Mouse (Mus musculus): Measurements from ENCODE around the gene Dcbld2.

Dcbld2 gene

DNA sequence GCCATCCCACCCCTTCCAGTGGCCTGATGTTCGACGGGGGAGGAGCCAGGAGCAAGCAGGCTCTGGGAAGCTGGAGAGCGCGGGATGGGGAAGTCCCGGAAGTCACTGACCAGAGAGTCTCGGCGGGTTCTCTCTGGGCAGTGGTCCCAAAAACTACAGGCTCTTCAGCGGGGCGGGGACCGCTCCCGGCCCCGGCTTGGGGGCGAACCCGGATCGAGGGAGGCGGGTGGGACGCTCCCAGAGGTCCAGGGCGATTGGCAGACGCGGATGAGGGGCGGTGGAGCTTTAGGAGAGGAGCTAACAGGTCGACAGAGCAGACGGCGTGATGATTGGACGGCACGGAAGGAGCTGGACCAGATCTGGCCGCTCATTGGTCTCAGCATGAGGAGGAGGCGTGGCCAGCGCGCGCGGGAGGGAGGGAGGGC is at the start of gene Dcbld2:
Dcbld2 (plus strand) TSS at position 382 of the 425 bp plus-strand sequence.
- H3K36me3 ChIP-seq (ENCODE audit: control insufficient read depth, insufficient read depth, low read length, poor library complexity, severe bottlenecking): no peaks in the 10 kb centered on the region
- DNase-seq (ENCODE audit: low read depth, low spot score): peak; percentile 93

DNA sequence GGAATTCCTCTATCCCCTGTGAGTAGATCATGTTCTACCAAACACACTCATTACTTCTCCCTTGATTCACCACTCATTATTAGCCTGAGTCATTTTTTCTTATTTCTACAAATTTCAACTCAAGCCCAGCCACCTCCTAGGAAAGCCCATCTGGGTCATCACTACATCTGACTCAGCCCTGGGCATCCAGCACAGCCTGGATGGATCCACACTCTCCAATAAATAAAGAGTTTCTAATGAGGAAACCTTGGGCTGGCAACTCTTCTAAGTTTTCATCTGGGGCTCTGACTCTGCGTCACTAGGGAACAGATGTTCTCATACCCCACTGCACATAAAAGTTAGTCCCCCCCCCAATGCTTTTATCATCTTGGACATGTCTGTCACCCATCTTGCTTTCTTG is 31.1 kb upstream of the Dcbld2 start:
- DNase-seq (ENCODE audit: low read depth, low spot score): no peak

More for the DNA sequence above, at the start of gene Dcbld2:
- H3K27me3 ChIP-seq (ENCODE audit: control insufficient read depth, insufficient read depth, low read length, poor library complexity, severe bottlenecking): peaks cover 3% of the 10 kb centered on the region; the same call in 1 of the 2 replicates

DNA sequence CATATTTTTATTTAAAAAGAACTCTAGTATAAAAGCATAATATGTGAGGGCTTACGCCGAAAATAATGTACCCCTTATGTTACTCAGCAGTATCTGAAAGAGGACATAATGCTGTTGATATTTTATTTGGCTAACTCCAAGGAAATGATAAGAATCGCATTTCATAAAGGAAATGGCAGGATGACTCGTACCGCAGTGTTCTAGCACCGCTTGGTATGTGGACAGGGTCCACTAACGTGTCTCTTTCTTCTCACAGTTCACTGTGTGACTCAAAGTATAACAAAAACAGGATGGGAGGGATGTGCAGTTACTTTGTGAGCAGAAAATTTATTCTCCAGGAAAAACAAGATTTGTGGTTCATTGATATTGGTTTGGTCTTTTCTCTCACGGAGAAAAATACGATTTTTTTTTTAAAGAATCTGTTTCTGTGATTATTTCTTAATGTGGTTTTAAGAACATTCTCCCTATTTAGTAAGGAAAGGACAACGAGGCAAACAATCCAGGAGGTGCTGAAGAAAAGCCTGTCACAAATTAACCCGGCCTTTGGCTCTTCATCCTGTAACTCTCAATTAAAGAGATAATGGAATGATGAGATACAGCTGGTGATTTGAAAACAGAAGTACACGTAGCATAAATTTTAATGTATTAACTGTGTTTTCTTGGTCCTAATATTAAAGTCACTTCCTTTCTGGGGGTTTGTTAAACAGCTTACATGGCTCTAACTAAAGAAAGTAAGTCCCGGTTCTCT is 30.3 kb upstream of the Dcbld2 start:
- no peak for DNase-seq (ENCODE audit: low read depth, low spot score)
- H3K27me3 ChIP-seq (ENCODE audit: control insufficient read depth, insufficient read depth, low read length, poor library complexity, severe bottlenecking): no peaks in the 10 kb centered on the region
- H3K36me3 ChIP-seq (ENCODE audit: control insufficient read depth, insufficient read depth, low read length, poor library complexity, severe bottlenecking): no peaks in the 10 kb centered on the region

More for the DNA sequence above, 31.1 kb upstream of the Dcbld2 start:
- Histone ChIP-seq H3K27me3 (ENCODE audit: control insufficient read depth, insufficient read depth, low read length, poor library complexity, severe bottlenecking) (no peaks in the 10 kb centered on the region), H3K36me3 (ENCODE audit: control insufficient read depth, insufficient read depth, low read length, poor library complexity, severe bottlenecking) (no peaks in the 10 kb centered on the region)

DNA sequence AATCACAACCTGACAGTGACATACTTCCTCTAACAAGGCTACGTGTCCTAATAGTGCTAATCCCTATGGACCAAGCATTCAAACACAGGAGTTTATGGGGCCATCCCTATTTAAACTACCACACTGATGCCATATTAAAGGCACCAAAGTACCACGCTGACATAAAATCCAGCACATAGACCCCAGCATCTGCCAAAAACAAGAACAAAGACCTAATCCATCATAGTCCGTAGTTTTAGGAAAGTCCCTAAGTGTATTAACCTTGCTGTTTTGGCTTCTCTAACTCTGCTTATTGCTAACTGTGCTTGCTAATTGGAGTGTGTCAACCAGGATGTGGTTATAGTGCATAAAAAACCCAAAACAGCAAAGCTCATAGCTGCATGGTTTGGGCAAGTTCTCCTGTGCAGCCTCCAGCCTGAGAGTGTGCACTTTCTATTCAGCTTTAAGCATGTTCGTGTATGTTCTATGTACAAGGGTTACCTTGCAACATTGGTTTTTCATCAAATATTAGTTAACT is 21.9 kb upstream of the Dcbld2 start:
- DNase-seq (ENCODE audit: low read depth, low spot score): no peak
- H3K27me3 ChIP-seq (ENCODE audit: control insufficient read depth, insufficient read depth, low read length, poor library complexity, severe bottlenecking): no peaks in the 10 kb centered on the region
- no peaks in the 10 kb centered on the region for H3K36me3 ChIP-seq (ENCODE audit: control insufficient read depth, insufficient read depth, low read length, poor library complexity, severe bottlenecking)

DNA sequence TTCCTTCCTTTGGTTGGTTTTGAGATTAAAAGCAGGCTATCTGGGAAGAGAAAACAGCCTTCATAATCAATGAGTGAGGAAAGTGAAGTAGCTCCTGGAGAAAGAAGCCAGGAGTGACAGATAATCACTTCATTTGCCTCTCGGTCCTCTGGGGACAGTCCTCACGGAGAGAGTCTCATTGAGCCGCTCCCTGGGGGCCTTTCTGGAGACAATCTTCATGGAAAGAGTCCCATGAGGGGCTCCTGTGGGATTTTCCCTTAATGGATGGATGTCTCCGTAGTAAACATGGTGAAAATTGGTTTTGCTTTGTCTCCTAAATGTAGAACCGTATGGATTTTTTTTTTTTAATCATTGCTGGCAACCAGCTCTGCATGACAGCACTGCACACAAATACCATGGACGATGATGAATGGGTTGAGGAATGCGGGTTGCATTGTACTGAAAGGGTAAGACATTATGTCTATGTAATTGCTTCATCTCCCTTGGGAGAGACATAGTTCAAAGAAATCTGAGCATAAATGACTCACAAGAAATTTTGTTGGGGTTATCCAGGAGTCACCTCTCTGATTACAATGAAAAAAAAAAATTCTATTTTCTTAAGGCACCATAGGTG is 19.0 kb upstream of the Dcbld2 start:
- no peaks in the 10 kb centered on the region for H3K36me3 ChIP-seq (ENCODE audit: control insufficient read depth, insufficient read depth, low read length, poor library complexity, severe bottlenecking)
- no peak for DNase-seq (ENCODE audit: low read depth, low spot score)
- H3K27me3 ChIP-seq (ENCODE audit: control insufficient read depth, insufficient read depth, low read length, poor library complexity, severe bottlenecking): no peaks in the 10 kb centered on the region

DNA sequence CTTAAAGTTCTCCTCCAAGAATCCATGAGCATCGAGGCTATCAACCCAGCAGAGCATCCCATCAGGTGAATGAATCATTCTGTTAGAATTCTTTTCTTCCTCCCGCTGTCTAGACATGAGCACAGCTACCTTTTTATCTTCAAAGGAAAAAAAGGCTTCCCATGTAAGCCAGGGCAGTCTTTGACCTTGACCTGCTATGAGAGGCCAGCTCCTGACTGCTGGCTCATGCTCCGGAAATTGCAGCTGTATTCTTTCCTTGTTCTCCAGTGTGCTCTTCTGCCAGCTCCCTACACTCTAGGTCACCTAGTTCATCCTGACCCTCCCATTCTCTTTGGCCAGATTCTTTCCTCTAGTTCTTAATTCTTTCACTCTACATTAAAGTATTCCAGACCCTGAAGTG is 15.2 kb upstream of the Dcbld2 start:
- Histone ChIP-seq H3K36me3 (ENCODE audit: control insufficient read depth, insufficient read depth, low read length, poor library complexity, severe bottlenecking) (no peaks in the 10 kb centered on the region), H3K27me3 (ENCODE audit: control insufficient read depth, insufficient read depth, low read length, poor library complexity, severe bottlenecking) (no peaks in the 10 kb centered on the region)
- no peak for DNase-seq (ENCODE audit: low read depth, low spot score)

DNA sequence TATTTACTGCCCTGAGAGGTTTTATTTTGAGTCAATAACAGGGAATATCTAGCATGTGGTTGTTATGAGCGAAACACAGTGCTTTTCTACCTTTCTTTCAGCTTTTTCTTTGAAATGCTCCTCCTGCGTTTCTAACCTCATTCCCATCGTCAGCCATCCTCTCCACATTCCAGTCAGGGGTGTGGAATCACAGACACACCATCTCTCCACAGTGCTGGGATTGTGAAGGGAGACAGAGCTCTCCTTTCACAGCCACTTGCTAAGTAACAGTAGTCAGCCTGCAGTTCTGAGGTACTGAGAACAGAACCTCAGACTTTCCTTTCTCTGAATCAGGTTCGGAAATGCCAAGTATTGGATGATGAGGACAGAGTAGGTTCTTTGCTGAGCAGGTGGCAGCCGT is 14.1 kb upstream of the Dcbld2 start:
- no peaks in the 10 kb centered on the region for H3K36me3 ChIP-seq (ENCODE audit: control insufficient read depth, insufficient read depth, low read length, poor library complexity, severe bottlenecking)
- no peak for DNase-seq (ENCODE audit: low read depth, low spot score)
- no peaks in the 10 kb centered on the region for H3K27me3 ChIP-seq (ENCODE audit: control insufficient read depth, insufficient read depth, low read length, poor library complexity, severe bottlenecking)

DNA sequence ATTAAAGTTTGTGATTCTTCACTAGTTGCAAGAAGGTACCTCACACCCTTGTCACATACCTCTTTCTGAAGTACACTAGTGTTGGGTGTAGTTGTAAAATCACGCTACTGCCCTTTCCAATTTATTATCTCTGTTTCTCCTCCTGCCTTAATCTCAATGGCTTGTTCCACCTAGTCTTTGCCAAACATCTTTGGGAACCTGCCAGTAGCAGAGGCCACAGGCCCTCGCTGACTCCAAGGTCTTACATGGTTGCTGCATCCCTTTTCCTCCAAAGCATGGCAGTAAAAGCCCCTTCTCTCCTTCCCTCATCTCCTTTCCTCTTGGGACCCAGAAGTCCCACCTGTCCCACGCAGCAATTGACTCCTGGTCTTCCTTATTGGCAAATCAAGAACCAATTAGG is 9.6 kb upstream of the Dcbld2 start:
- Histone ChIP-seq H3K27me3 (ENCODE audit: control insufficient read depth, insufficient read depth, low read length, poor library complexity, severe bottlenecking) (no peaks in the 10 kb centered on the region), H3K36me3 (ENCODE audit: control insufficient read depth, insufficient read depth, low read length, poor library complexity, severe bottlenecking) (no peaks in the 10 kb centered on the region)
- DNase-seq (ENCODE audit: low read depth, low spot score): no peak

DNA sequence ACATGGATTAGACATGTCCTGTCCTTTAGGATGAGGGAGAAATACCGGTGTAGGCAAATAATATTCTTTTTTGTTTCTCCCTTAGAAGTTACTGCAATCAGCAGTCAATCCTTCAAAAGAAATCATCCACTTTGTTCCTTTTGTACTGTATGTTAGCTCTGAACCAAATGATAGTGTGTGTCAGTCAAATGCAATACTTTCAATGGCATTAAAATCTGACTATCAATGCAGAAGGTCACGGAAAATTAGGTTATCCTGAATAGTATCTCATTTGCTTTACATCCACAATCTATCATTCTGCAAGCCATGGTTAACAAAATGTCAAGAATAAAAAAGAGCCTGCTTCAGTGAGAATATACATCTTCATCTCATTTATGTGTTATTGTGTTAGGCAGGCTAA is 7.2 kb upstream of the Dcbld2 start:
- H3K27me3 ChIP-seq (ENCODE audit: control insufficient read depth, insufficient read depth, low read length, poor library complexity, severe bottlenecking): no peaks in the 10 kb centered on the region
- DNase-seq (ENCODE audit: low read depth, low spot score): no peak
- no peaks in the 10 kb centered on the region for H3K36me3 ChIP-seq (ENCODE audit: control insufficient read depth, insufficient read depth, low read length, poor library complexity, severe bottlenecking)

DNA sequence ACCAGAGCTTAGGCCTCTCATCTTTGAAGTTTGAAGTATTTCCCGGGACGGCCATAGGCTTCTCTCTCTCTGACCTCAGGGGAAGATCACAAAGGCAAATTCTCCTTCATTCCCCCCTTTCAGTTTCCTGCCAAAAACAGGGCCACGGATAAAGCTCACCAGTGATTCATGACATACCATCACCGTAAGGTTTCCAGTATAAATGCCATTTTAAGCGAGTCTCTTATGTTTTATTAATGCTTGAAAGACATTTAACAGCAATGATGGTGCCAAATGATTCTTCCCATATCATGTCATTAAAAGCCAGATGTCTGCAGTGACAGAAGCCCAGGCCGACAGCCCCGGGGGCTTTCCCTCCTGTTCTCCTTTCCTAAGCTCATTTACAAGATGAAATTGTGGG is 3.6 kb upstream of the Dcbld2 start:
- no peaks in the 10 kb centered on the region for H3K36me3 ChIP-seq (ENCODE audit: control insufficient read depth, insufficient read depth, low read length, poor library complexity, severe bottlenecking)
- 0 out of 2 replicates have a peak, but pooled peaks cover 3% of the 10 kb centered on the region for H3K27me3 ChIP-seq (ENCODE audit: control insufficient read depth, insufficient read depth, low read length, poor library complexity, severe bottlenecking)

DNA sequence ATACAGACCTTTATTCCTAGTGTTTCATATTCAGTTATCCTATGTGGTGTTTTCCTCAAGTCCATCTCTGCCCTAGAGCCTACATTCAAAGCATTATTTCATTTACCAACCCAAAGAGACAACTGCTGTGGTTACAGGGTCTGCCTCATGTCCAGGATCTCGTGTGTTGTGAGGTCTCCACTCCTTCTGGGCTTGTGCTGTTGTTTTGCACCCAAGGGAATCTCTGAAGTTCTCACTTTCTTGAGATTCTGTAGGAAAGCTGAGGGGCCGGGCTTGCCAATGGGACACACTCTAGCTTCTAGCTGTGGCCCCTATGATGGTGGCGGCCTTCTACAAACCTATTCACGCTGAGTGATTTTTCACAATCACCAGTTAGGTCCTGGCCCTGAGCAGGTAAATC is 3.0 kb upstream of the Dcbld2 start:
- DNase-seq (ENCODE audit: low read depth, low spot score): no peak
- Histone ChIP-seq H3K27me3 (ENCODE audit: control insufficient read depth, insufficient read depth, low read length, poor library complexity, severe bottlenecking) (0 out of 2 replicates have a peak, but pooled peaks cover 3% of the 10 kb centered on the region), H3K36me3 (ENCODE audit: control insufficient read depth, insufficient read depth, low read length, poor library complexity, severe bottlenecking) (no peaks in the 10 kb centered on the region)

More for the DNA sequence above, 3.6 kb upstream of the Dcbld2 start:
- DNase-seq (ENCODE audit: low read depth, low spot score): no peak

DNA sequence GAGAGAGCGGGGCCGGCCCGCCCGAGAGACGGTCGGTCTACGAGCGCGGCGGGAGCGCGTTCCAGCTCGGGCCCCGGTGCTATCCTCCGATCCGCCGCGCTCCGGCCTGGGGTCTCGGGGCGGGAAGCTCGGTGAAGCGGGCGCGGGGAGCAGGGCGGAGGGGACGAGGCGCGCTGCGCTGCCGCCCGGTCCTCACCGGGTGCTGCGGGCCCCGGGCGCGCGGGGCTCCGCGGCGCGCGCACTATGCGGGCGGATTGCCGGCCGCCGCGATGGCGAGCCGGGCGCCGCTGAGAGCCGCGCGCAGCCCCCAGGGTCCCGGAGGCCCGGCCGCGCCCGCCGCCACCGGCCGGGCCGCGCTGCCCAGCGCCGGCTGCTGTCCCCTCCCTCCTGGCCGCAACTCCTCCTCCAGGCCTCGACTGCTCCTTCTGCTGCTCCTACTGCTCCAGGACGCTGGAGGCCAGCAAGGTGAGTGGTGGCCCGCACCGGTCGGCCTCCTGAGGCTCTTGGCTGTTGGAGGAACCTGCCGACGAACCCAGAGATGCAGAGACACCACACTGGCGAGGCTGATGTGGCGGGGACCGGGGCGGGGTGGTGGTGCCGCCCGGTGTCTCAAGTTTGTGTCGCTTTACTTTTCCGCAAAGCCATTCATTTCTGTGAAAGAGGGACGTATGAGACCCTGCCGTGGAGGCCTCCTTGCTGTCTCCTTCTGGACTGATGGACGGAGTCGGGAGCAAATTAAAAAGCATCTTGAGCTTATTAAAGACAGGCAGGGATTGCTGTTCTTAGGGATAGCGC is 441 bp downstream of the Dcbld2 start:
- peak; percentile 29 for DNase-seq (ENCODE audit: low read depth, low spot score)
- Histone ChIP-seq H3K36me3 (ENCODE audit: control insufficient read depth, insufficient read depth, low read length, poor library complexity, severe bottlenecking) (no peaks in the 10 kb centered on the region), H3K27me3 (ENCODE audit: control insufficient read depth, insufficient read depth, low read length, poor library complexity, severe bottlenecking) (peaks cover 3% of the 10 kb centered on the region; the same call in 1 of the 2 replicates)

DNA sequence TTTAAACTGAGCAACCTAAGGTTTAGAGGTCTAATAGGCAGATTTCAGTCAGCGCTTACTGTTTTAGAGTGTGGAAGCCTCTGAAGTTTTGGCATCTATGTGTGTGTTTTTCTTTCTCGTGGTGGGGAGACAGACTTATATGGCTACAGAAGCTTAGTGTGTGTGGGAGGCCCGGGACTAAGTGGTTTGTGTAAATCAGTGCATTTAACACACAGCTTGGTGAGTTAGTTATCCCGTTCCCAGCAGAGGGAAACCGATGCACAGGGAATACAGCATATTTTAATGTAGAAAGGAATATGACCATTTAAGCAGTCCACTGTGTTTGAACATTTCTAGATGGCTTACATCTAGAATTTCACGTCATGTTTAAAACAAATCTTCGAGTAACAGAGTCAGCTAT is 1.6 kb downstream of the Dcbld2 start:
- no peak for DNase-seq (ENCODE audit: low read depth, low spot score)

DNA sequence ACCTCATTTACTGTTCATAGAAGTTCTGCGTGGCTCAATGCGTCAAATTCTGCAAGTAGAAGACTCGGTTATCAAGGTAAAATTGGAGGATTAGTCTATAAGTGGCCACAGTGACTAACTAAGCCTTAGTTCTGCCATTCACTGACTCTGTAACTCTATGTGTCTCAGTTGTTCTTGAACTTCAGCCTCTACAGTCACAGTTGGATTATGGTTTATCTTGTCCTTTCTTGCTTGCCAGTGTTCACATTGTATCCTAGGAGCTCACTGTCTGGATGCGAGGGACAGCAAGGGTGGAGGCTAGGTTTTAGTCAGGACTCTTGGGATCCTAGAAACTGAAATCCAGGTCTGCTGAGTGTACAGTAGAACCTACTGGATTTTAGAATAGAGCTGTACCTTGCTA is 6.6 kb downstream of the Dcbld2 start:
- no peaks in the 10 kb centered on the region; the same call in 1 of the 2 replicates for H3K27me3 ChIP-seq (ENCODE audit: control insufficient read depth, insufficient read depth, low read length, poor library complexity, severe bottlenecking)
- no peaks in the 10 kb centered on the region for H3K36me3 ChIP-seq (ENCODE audit: control insufficient read depth, insufficient read depth, low read length, poor library complexity, severe bottlenecking)
- DNase-seq (ENCODE audit: low read depth, low spot score): no peak

More for the DNA sequence above, 1.6 kb downstream of the Dcbld2 start:
- H3K36me3 ChIP-seq (ENCODE audit: control insufficient read depth, insufficient read depth, low read length, poor library complexity, severe bottlenecking): no peaks in the 10 kb centered on the region
- H3K27me3 ChIP-seq (ENCODE audit: control insufficient read depth, insufficient read depth, low read length, poor library complexity, severe bottlenecking): peaks cover 3% of the 10 kb centered on the region; the same call in 1 of the 2 replicates
